Mouse (Mus musculus) kidney, postnatal 4 days (tissue): ENCODE measurements around the gene Nubp1.

Experiments
- DNase-seq, 2 experiments: peaks; one replicate each; pipeline ENCODE4 v3.0.0; 2021; ENCODE audit warnings: mixed read lengths in 2 of 2

Nubp1 gene

GRCm38 (mm10) chr16:10411764-10412746 is at the start of gene Nubp1:
Gene Nubp1, plus strand, starts transcription at chr16:10411948.
- peak; percentile 95 to 97 for DNase-seq

- DNase-seq: no peak
These were observed 48.7 kb upstream of the Nubp1 start for GRCm38 (mm10) chr16:10363061-10363460.

DNA sequence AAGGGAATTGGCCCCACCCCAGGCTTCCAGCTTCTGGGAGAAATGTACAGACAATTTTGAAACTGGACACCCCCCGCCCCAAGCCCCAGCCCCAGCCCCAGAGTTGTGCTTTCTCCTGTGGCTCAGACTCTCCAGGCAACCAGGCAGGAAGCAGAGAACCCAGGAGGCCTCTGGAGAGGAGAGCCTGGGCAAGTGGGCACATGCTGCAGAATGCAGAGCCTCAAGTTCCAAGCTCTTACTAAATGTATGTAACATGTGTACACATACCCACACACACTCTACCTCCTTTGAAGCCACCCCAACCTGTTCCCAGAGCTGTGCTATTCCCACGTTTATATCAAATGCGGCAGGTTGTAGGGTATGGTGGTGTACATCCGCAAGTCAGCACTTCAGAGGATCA is 46.0 kb upstream of the Nubp1 start:
- no peak for DNase-seq

DNA sequence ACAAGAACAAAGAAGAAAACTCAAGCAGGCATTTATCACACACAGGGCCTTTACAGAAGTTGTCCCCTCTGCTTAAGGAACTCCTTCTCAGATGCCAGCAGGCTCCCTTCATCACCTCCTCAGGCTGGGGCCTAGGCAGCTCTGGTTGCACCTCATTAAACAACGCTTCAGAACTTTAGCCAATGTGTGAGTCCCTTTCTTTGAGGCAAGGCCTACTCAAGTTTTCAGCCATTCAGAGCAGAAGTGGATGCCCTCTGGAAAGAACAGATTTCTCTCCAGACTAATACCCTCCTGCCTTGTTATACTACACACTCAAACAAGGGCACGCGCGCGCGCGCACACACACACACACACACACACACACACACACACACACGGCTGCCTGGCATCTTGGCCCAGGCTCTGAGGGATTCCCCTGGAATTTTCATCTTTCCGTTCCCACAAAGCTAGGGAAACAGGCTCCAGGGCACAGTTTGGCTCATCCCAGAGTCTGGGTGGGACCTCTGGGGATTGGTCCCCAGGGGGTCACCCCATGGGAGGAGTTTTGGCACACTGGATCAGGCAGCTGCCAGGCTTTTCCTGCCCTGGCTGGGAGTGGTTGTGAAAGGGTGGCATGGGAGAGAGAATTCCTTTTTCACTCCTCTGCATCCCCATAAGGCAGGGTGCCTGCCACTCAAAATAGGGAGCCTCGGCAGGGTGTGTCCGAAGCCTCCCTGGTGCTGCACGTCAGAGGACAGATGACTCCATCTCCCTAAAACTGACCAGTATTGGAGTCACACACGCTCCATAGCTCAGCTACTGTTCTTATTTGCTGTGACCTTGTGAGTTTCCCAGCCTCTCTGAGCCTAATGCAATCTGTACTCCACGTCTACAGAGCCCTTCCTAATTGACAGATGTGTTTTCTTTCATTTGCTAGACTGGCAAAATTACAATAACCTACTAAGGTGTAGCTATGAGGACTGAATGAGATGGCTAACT is 45.2 kb upstream of the Nubp1 start:
- peak; percentile 62 to 76 for DNase-seq

DNA sequence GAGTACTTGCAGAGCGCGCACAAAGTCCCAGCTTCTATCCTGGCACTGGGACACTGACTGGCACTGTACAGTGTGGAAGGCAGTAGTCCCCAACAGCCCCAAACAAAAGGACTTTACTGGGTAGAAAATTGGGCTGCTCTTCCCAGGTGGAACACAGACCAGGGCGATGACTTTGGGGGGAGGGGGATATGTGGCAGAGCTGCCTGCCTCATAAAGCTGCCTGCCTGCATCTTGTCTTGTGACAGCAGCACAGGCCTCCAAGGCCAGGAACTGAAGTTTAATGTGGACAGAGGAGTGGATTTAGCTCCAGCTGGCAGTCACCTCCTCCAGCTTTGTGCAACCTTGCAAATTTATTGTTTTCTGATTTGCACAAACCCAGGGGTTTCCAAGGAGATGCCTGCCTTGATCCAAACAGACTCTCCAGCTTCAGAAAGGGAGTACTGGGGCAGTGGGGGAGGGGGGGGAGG is 42.2 kb upstream of the Nubp1 start:
- peak; percentile 44 to 64 for DNase-seq

- peak in 1 of 2 experiments; percentile 15 for DNase-seq
These were observed 41.8 kb upstream of the Nubp1 start for GRCm38 (mm10) chr16:10369996-10370395.

- peak; percentile 45 to 57 for DNase-seq
These were observed 39.4 kb upstream of the Nubp1 start for GRCm38 (mm10) chr16:10372372-10372771.

GRCm38 (mm10) chr16:10374254-10375011 is 37.3 kb upstream of the Nubp1 start:
- peak; percentile 69 to 83 for DNase-seq

DNA sequence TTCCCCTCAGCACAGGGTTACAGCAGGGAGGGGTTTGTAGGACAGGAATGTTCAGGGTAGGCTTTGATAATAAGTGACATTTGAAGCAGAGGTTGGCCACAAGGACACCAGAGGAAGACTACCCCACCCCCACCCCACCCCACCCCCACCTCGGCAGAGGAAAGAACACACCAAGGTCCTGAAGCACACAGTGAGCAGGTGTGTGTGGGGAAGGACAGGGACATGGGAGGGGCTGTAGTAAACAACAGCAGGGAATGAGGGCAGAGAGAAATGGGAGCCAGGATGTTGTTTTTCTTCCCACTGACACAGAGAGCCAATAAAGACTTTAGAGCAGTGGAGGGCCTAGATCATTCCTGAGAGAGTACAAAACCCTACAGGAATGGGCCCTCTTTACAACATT is 34.5 kb upstream of the Nubp1 start:
- no peak for DNase-seq

DNA sequence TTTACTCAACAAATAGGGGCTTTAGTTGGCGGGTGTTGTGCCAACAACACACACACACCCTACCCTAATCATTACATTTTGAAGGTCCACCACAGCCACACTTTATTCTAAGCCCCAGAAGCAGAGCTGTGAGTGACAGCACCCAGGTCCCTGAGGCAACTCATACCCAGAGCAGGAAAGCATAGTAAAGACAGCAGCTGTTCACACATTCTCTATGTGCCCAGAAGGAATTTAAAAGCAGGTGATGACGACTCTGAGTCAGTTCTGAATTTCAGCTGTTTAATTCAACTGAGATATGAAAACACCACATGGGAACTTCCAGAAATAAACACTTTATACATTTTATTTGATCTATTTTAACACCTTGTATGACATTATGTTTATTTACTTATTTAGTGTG is 32.2 kb upstream of the Nubp1 start:
- no peak for DNase-seq

- DNase-seq: peak in 1 of 2 experiments; percentile 60
These were observed 27.7 kb upstream of the Nubp1 start for GRCm38 (mm10) chr16:10384060-10384497.

GRCm38 (mm10) chr16:10384544-10384943 is 27.2 kb upstream of the Nubp1 start:
- DNase-seq: no peak

GRCm38 (mm10) chr16:10385261-10385660 is 26.5 kb upstream of the Nubp1 start:
- DNase-seq: no peak

- DNase-seq: no peak
These were observed 22.9 kb upstream of the Nubp1 start for GRCm38 (mm10) chr16:10388634-10389365.

- no peak for DNase-seq
These were observed 19.2 kb upstream of the Nubp1 start for GRCm38 (mm10) chr16:10392587-10392986.

- peak; percentile 84 to 91 for DNase-seq
These were observed 16.8 kb upstream of the Nubp1 start, which contains the start of gene Tekt5 for GRCm38 (mm10) chr16:10394699-10395540. Gene Tekt5, minus strand, starts transcription at chr16:10395490.

DNA sequence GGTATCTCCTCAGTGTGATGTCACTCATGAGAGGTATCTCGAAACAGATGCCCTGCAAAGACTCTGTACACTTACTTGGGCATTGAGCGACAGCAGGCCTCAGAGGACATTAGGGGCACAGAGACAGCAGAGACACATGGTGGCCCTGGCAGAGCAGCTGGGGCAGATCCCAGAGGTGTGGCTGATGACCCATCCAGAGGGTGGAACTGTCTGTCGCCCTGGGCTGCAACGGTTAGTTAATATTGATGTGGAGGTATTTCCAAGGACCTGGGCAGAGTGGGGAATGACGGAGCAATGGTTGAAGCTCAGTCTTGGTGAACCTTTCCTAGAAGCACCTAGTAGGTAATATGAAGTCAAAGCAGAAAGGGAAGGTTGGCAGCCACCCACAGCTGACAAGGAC is 13.0 kb upstream of the Nubp1 start:
- DNase-seq: peak in 1 of 2 experiments; percentile 10

GRCm38 (mm10) chr16:10399160-10399559 is 12.6 kb upstream of the Nubp1 start:
- DNase-seq: peak; percentile 90 to 91

GRCm38 (mm10) chr16:10415976-10416375 is 4.2 kb downstream of the Nubp1 start:
- DNase-seq: peak; percentile 66 to 69

DNA sequence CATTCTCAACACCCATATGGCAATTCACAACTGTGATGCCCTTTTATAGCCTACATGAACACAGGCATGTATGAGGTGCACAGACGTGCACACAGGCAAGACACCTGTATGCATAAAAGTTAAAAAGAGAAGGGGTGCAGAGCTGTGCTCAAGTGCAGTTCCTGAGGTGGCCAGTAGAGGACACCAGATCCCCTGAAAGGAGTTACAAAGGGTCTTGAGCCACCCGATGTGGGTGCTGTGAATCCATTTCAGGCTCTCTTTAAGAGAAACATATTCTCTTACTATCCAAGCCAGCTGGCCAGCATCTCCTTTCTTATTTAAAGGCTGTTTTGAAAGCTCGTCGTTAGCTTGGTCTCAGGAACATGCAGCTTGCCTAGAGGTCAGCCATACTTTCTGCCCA is 5.1 kb downstream of the Nubp1 start:
- DNase-seq: no peak
